Mouse (Mus musculus) layer of hippocampus, postnatal 14 days (tissue): Measurements from ENCODE around the gene Ppp4r3b. TPM values are rescaled to one million over a fixed set of nuclear protein-coding genes. Genes with fewer than 3 reads are reported as not detected.

Experiments
- DNase-seq, 2 experiments: peaks; one replicate each; pipeline ENCODE4 v3.0.0; 2021 to 2022; ENCODE audit warnings: low spot score in 2 of 2, mixed read lengths in 1 of 2
- long read RNA-seq, 2 experiments: library from polyadenylated mRNA; stranded (forward); transcript quantifications; one replicate each; pipeline ENCODE4 v2.0.0; 2021
- total RNA-seq, 2 experiments: library from RNA; stranded (reverse); gene quantifications; 2 replicates each; pipeline ENCODE4 v1.2.3; 2021

Ppp4r3b gene
- 10 to 100 TPM; 49.7 to 55.3 TPM for total RNA-seq
- long read RNA-seq, experiment 1, full-length matches to known transcripts = 19 of 27 reads
- long read RNA-seq, experiment 1, partial matches to known transcripts = 5 of 27 reads
- long read RNA-seq, experiment 1, other reads (novel, unspliced or antisense) = 3 of 27 reads
- long read RNA-seq, experiment 2, full-length matches to known transcripts = 16 of 25 reads
- long read RNA-seq, experiment 2, partial matches to known transcripts = 4 of 25 reads
- long read RNA-seq, experiment 2, other reads (novel, unspliced or antisense) = 5 of 25 reads

GRCm38 (mm10) chr11:29172563-29173124 is at the start of gene Ppp4r3b:
TSS of gene Ppp4r3b (plus strand) at chr11:29172890.
- DNase-seq = peak; percentile 94 to 98

GRCm38 (mm10) chr11:29129862-29130384 is 42.8 kb upstream of the Ppp4r3b start:
- DNase-seq = no peak

- peak; percentile 87 to 93 for DNase-seq
These were observed 42.0 kb upstream of the Ppp4r3b start, which contains the start of gene Pnpt1 for GRCm38 (mm10) chr11:29130385-29131355. TSS of gene Pnpt1 (plus strand) at chr11:29130744.

- DNase-seq = peak in 1 of 2 experiments; percentile 4
These were observed 32.0 kb upstream of the Ppp4r3b start for GRCm38 (mm10) chr11:29140671-29141070.

- DNase-seq = no peak
These were observed 23.8 kb upstream of the Ppp4r3b start for GRCm38 (mm10) chr11:29148901-29149300.

GRCm38 (mm10) chr11:29163569-29163968 is 9.1 kb upstream of the Ppp4r3b start:
- DNase-seq = no peak

- peak; percentile 64 to 71 for DNase-seq
These were observed 715 bp upstream of the Ppp4r3b start for GRCm38 (mm10) chr11:29171959-29172391.

- DNase-seq = peak; percentile 53 to 58
These were observed 488 bp downstream of the Ppp4r3b start for GRCm38 (mm10) chr11:29173125-29173631.

GRCm38 (mm10) chr11:29173706-29174436 is 1.2 kb downstream of the Ppp4r3b start:
- DNase-seq = no peak

GRCm38 (mm10) chr11:29179319-29179718 is 6.6 kb downstream of the Ppp4r3b start:
- DNase-seq = no peak

- DNase-seq = peak; percentile 21 to 65
These were observed 8.0 kb downstream of the Ppp4r3b start for GRCm38 (mm10) chr11:29180657-29181056.

GRCm38 (mm10) chr11:29181751-29182150 is 9.1 kb downstream of the Ppp4r3b start:
- no peak for DNase-seq

GRCm38 (mm10) chr11:29188981-29189380 is 16.3 kb downstream of the Ppp4r3b start:
- DNase-seq = no peak

GRCm38 (mm10) chr11:29203653-29204052 is 31.0 kb downstream of the Ppp4r3b start:
- DNase-seq = no peak

- DNase-seq = no peak
These were observed 37.1 kb downstream of the Ppp4r3b start for GRCm38 (mm10) chr11:29209774-29210173.

- DNase-seq = no peak
These were observed 43.5 kb downstream of the Ppp4r3b start for GRCm38 (mm10) chr11:29216196-29216595.

- no peak for DNase-seq
These were observed 46.4 kb downstream of the Ppp4r3b start for GRCm38 (mm10) chr11:29219055-29219454.

GRCm38 (mm10) chr11:29222310-29222709 is 49.6 kb downstream of the Ppp4r3b start:
- DNase-seq = no peak

GRCm38 (mm10) chr11:29224754-29225153 is 52.1 kb downstream of the Ppp4r3b start:
- no peak for DNase-seq

- DNase-seq = no peak
These were observed 56.3 kb downstream of the Ppp4r3b start for GRCm38 (mm10) chr11:29228957-29229356.
